9 mouse cellular contexts compared by ENCODE assay signal in genomic region chr5:147848164-147848863, GRCm38 (mm10). TPM values are rescaled to one million over a fixed set of nuclear protein-coding genes. Genes with fewer than 3 reads are reported as not detected.
A peak's percentile ranks its signal among the peaks of the same experiment; 100 is the strongest.
DNase-seq lines count a peak whose midpoint lies in the region; ATAC-seq lines count a peak whose summit lies in the region.
"Had no signal": no experiment of that assay in that cellular context is flagged by ENCODE, and none has a peak within 500 bp of the region (broad histone marks: within the 10 kb centered on the region; RNA-seq: fewer than 3 reads in every experiment).

No protein-coding gene starts in this region.

- intact Hi-C loops in heart, postnatal 10 days (cut with DNase I) = loop anchor here (2.0 to 5.0 kb wide), 4 partner anchors 122 to 446 kb away; partner anchors contain the start of genes Flt1 and Flt3

- no peaks in the 10 kb centered on the region for H3K27me3 ChIP-seq in heart, embryonic 12.5 days (replicated peaks)
- H3K27me3 ChIP-seq in forebrain, embryonic 12.5 days = no peaks in the 10 kb centered on the region
- H3K27me3 ChIP-seq: neural tube, embryonic 13.5 days had no signal

- H3K4me2 ChIP-seq in heart, embryonic 12.5 days = no peak overlapping the region
- peak overlapping the region; percentile 38 for H3K4me2 ChIP-seq in forebrain, embryonic 12.5 days
- H3K4me2 ChIP-seq: neural tube, embryonic 13.5 days had no signal

- no peaks in the 10 kb centered on the region for H3K36me3 ChIP-seq in heart, embryonic 12.5 days
- no peaks in the 10 kb centered on the region for H3K36me3 ChIP-seq in forebrain, embryonic 12.5 days (replicated peaks)
- H3K36me3 ChIP-seq: neural tube, embryonic 13.5 days had no signal

- peak; percentile 53 to 91 for DNase-seq in heart, adult 18-20 months
- peak; percentile 37 for DNase-seq in brain, embryonic 18.5 days (ENCODE audit: low read depth, low spot score)
- peak; percentile 81 to 90 for DNase-seq in heart, postnatal 10 days
- DNase-seq in layer of hippocampus, adult 8-10 months (ENCODE audit: low spot score in 2 of 2) = peak; percentile 39 to 70
- peak; percentile 71 for DNase-seq in right cerebral cortex, postnatal 14 days

- H3K4me3 ChIP-seq in heart, embryonic 12.5 days = no peak overlapping the region
- H3K4me3 ChIP-seq in forebrain, embryonic 12.5 days (replicated peaks) = no peak overlapping the region
- H3K4me3 ChIP-seq: neural tube, embryonic 13.5 days had no signal

- no peak for ATAC-seq in heart, embryonic 12.5 days (ENCODE audit: insufficient number of reproducible peaks, low FRiP score)
- peak; percentile 51; the same call in 1 of the 2 replicates for ATAC-seq in forebrain, embryonic 12.5 days (ENCODE audit: low FRiP score)
- ATAC-seq in megakaryocyte, adult 5-6 weeks (ENCODE audit: poor library complexity, severe bottlenecking) = peak; percentile 83

- H3K27ac ChIP-seq in heart, embryonic 12.5 days (ENCODE audit: poor library complexity, severe bottlenecking) = no peak overlapping the region
- no peak overlapping the region for H3K27ac ChIP-seq in forebrain, embryonic 12.5 days
- H3K27ac ChIP-seq: neural tube, embryonic 13.5 days had no signal

- WGBS in heart, embryonic 12.5 days = 22% methylated on average over 16 of the region's 16 CpGs
- WGBS in forebrain, embryonic 12.5 days = 24% methylated on average over 16 of the region's 16 CpGs

- H3K4me1 ChIP-seq in heart, embryonic 12.5 days (replicated peaks) = peaks cover 17% of the 10 kb centered on the region
- peaks cover 3% of the 10 kb centered on the region; the same call in 1 of the 2 replicates for H3K4me1 ChIP-seq in forebrain, embryonic 12.5 days
- H3K4me1 ChIP-seq: neural tube, embryonic 13.5 days had no signal

- no peak overlapping the region for H3K9ac ChIP-seq in heart, embryonic 12.5 days
- no peak overlapping the region for H3K9ac ChIP-seq in forebrain, embryonic 12.5 days
- H3K9ac ChIP-seq: neural tube, embryonic 13.5 days had no signal

- 0 out of 2 replicates have a peak, but pooled peaks cover 2% of the 10 kb centered on the region for H3K9me3 ChIP-seq in heart, embryonic 12.5 days (replicated peaks)
- H3K9me3 ChIP-seq in forebrain, embryonic 12.5 days = no peaks in the 10 kb centered on the region
- H3K9me3 ChIP-seq: neural tube, embryonic 13.5 days had no signal

RNA-seq across cellular contexts. Expression of gene Pomp, which starts 11.9 kb away (rescaled TPM):
- 100 to 1,000 TPM; 171 to 202 TPM for total RNA-seq in heart, adult 18-20 months (2021)
- polyA plus RNA-seq in heart, embryonic 12.5 days (2016; fragmentation: Nextera tagmentation; extraction: Ambion mirVana) = 348 and 392 TPM in 2 replicates
- polyA plus RNA-seq in forebrain, embryonic 12.5 days (2016; fragmentation: Nextera tagmentation; extraction: Ambion mirVana) = 528 and 531 TPM in 2 replicates
- 100 to 1,000 TPM; 114 to 133 TPM for total RNA-seq in heart, postnatal 10 days (2021)
- total RNA-seq in layer of hippocampus, adult 8-10 months (2022) = 100 to 1,000 TPM; 124 to 149 (median 128) TPM
- 253 and 319 TPM in 2 replicates for total RNA-seq in megakaryocyte, adult 5-6 weeks (2015)
- total RNA-seq in megakaryocyte, adult 5-6 weeks (2017) = 198 and 242 TPM in 2 replicates

RNA-seq across cellular contexts. Expression of gene Slc46a3, which starts 46.3 kb away (rescaled TPM):
- 10 to 100 TPM in 1 of 2 experiments, 1 to 10 TPM in 1; 8.2 to 10.9 TPM for total RNA-seq in heart, adult 18-20 months (2021)
- polyA plus RNA-seq in heart, embryonic 12.5 days (2016; fragmentation: Nextera tagmentation; extraction: Ambion mirVana) = 2.7 and 2.8 TPM in 2 replicates
- 3.2 and 4.2 TPM in 2 replicates for polyA plus RNA-seq in forebrain, embryonic 12.5 days (2016; fragmentation: Nextera tagmentation; extraction: Ambion mirVana)
- total RNA-seq in heart, postnatal 10 days (2021) = 1 to 10 TPM; 3.4 to 3.5 TPM
- total RNA-seq in layer of hippocampus, adult 8-10 months (2022) = 10 to 100 TPM in 1 of 4 experiments, 1 to 10 TPM in 3; 7.9 to 11.4 (median 9.6) TPM
- total RNA-seq in megakaryocyte, adult 5-6 weeks (2015) = 33.8 and 37.5 TPM in 2 replicates
- 21.2 and 23.3 TPM in 2 replicates for total RNA-seq in megakaryocyte, adult 5-6 weeks (2017)
